Mouse (Mus musculus) midbrain, embryonic 13.5 days (tissue): ENCODE data around the gene Dbp. TPM values are rescaled to one million over a fixed set of nuclear protein-coding genes. Genes with fewer than 3 reads are reported as not detected.
"Not testable (repeated sequence)": the region's sequence is repeated elsewhere in the genome, so short reads cannot be mapped to it uniquely, and the experiment has no call there.

Experiments
- ATAC-seq: fragments of 200-750 bp; cut with Nextera tagmentation; 2 replicates; pipeline ENCODE4 v1.8.0; 2017; ENCODE audit warnings: mild to moderate bottlenecking, moderate TSS enrichment, moderate library complexity
- H3K27ac ChIP-seq: fragments of 300-500 bp; sonication (generic); 2 replicates; pipeline ENCODE4 v1.5.1; 2015; ENCODE audit warnings: inconsistent platforms, mild to moderate bottlenecking, moderate library complexity
- H3K27me3 ChIP-seq: fragments of 300-500 bp; sonication (generic); 2 replicates; pipeline ENCODE4 v1.6.1; 2015; ENCODE audit warnings: mild to moderate bottlenecking, inconsistent platforms
- H3K36me3 ChIP-seq: fragments of 300-500 bp; sonication (generic); 2 replicates; pipeline ENCODE4 v1.6.1; 2015; ENCODE audit warnings: mild to moderate bottlenecking, inconsistent platforms
- H3K4me1 ChIP-seq: fragments of 300-500 bp; sonication (generic); replicated peaks from 2 replicates; pipeline ENCODE4 v1.6.1; 2015; ENCODE audit warnings: inconsistent platforms
- H3K4me2 ChIP-seq: fragments of 300-500 bp; sonication (generic); replicated peaks from 2 replicates; pipeline ENCODE4 v1.6.1; 2015; ENCODE audit warnings: moderate library complexity, mild to moderate bottlenecking, inconsistent platforms
- H3K4me3 ChIP-seq: fragments of 300-500 bp; sonication (generic); replicated peaks from 2 replicates; pipeline ENCODE4 v1.5.1; 2015; ENCODE audit warnings: mild to moderate bottlenecking, inconsistent platforms
- H3K9ac ChIP-seq: fragments of 300-500 bp; sonication (generic); replicated peaks from 2 replicates; pipeline ENCODE4 v1.6.1; 2015; ENCODE audit warnings: mild to moderate bottlenecking, inconsistent platforms
- H3K9me3 ChIP-seq: fragments of 300-500 bp; sonication (generic); 2 replicates; pipeline ENCODE4 v1.6.1; 2016; ENCODE audit warnings: mild to moderate bottlenecking, inconsistent platforms
- WGBS: fragments of 180-500 bp; shearing (Covaris S2); methylation state at CpG from one replicate; pipeline ENCODE4 v1.1.7; 2015; 5-methylcytosine and 5-hydroxymethylcytosine counted together
- polyA plus RNA-seq: library from polyadenylated mRNA; unstranded; fragments of >200 nt; fragmentation: Nextera tagmentation; extraction: Ambion mirVana; gene quantifications from 2 replicates; pipeline ENCODE4 v1.2.1, GENCODE M21; 2015

Dbp gene
- polyA plus RNA-seq = 3.4 and 4.0 TPM in 2 replicates

DNA sequence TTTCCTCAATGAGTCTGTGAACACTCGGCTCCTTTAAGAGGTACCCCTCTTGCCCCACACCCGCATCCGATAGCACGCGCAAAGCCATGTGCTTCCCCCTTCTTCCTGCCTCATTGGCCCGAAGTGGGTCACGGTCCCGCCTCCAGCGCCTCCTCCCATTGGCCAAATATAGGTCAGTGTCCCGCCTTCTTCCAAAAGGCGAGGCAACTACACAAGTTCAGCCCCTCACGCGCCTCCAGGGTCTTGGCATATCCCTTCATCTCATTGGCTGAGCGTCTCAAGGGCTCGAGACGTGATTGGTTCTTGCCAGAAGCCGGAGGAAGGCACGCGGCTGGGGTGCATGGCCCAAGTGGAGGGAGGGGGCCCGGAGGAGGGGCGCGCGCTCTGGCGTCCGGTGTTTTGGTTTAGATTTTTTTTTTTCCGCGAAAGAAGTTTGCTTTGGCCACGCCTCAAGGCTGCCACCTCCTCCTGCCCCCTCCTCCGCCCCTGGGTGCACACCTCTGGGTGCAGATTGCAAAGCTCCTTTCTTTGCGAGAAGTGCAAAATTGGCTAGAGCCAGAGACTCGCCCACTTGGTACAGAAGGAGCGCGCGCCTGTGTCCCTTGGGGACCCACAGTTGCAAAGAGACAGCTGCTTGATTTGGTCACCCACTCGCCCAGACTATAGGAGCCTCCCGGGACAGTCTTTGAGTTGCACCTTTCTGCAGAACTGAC, at the start of gene Dbp:
Gene Dbp (plus strand): TSS at position 359 of the 713 bp plus-strand sequence.
- H3K4me1 ChIP-seq = peaks cover 90% of the 10 kb centered on the region
- no peaks in the 10 kb centered on the region for H3K9me3 ChIP-seq
- H3K36me3 ChIP-seq = peaks cover 2% of the 10 kb centered on the region
- H3K9ac ChIP-seq = peak within 1 kb of the TSS; percentile 80
- H3K27me3 ChIP-seq = peaks cover 6% of the 10 kb centered on the region; the same call in 1 of the 2 replicates
- under 1% methylated on average over 36 of the region's 36 CpGs for WGBS
- peak; percentile 81 for ATAC-seq
- H3K4me2 ChIP-seq = peak within 1 kb of the TSS; percentile 98
- H3K27ac ChIP-seq = peak within 1 kb of the TSS; percentile 93
- peak within 1 kb of the TSS; percentile 57 for H3K4me3 ChIP-seq

- no peak overlapping the region for H3K27ac ChIP-seq
- no peaks in the 10 kb centered on the region for H3K4me1 ChIP-seq
- H3K4me2 ChIP-seq = no peak overlapping the region
- no peaks in the 10 kb centered on the region for H3K36me3 ChIP-seq
- H3K9ac ChIP-seq = no peak overlapping the region
- WGBS = 86% methylated on average over 11 of the region's 11 CpGs
- H3K27me3 ChIP-seq = no peaks in the 10 kb centered on the region
- no peak for ATAC-seq
- H3K4me3 ChIP-seq = no peak overlapping the region
- 0 out of 2 replicates have a peak, but pooled peaks cover 2% of the 10 kb centered on the region for H3K9me3 ChIP-seq
Observed at GRCm38 (mm10) chr7:45660746-45661478, 44.0 kb upstream of the Dbp start.

GRCm38 (mm10) chr7:45661702-45662101, 43.2 kb upstream of the Dbp start:
- H3K4me1 ChIP-seq, H3K9ac ChIP-seq, H3K27ac ChIP-seq, H3K36me3 ChIP-seq, H3K4me2 ChIP-seq, H3K4me3 ChIP-seq, H3K27me3 ChIP-seq, ATAC-seq, H3K9me3 ChIP-seq: not testable (repeated sequence)
- 88% methylated on average over 6 of the region's 6 CpGs for WGBS

GRCm38 (mm10) chr7:45665303-45666138, 39.4 kb upstream of the Dbp start:
- Histone ChIP-seq H3K36me3 (no peaks in the 10 kb centered on the region), H3K4me3 (no peak overlapping the region), H3K9ac (no peak overlapping the region), H3K4me2 (no peak overlapping the region), H3K27me3 (no peaks in the 10 kb centered on the region), H3K27ac (no peak overlapping the region), H3K4me1 (no peaks in the 10 kb centered on the region), H3K9me3 (no peaks in the 10 kb centered on the region)
- WGBS = 57% methylated on average over 13 of the region's 13 CpGs
- ATAC-seq = no peak

DNA sequence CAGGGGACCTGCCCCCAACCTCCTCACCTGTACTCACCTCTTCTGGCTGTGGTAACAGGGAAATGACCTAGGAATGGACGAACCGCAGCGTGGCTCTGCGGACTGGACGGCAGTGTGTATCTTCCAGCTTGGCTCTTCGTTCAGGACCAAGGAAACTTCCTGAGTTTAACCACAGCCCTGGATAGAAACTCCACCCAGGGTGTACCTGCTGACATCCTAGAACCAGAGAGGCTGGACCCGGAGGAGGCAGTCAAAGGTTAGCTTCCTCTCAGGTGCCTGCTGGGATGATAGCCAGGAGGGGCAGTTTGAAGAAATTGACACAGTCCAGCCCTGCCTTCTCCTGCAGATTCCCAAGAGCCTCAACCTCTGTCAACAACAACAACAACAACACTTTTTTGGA, 38.7 kb upstream of the Dbp start, which contains the start of gene Fut2:
Gene Fut2 (minus strand): TSS at position 234 of the 400 bp plus-strand sequence.
- Histone ChIP-seq H3K27me3 (no peaks in the 10 kb centered on the region), H3K9me3 (no peaks in the 10 kb centered on the region), H3K27ac (no peak within 1 kb of the TSS), H3K36me3 (no peaks in the 10 kb centered on the region), H3K4me3 (no peak within 1 kb of the TSS), H3K4me1 (no peaks in the 10 kb centered on the region), H3K4me2 (no peak within 1 kb of the TSS), H3K9ac (no peak within 1 kb of the TSS)
- 86% methylated on average over 7 of the region's 7 CpGs for WGBS
- ATAC-seq = no peak

DNA sequence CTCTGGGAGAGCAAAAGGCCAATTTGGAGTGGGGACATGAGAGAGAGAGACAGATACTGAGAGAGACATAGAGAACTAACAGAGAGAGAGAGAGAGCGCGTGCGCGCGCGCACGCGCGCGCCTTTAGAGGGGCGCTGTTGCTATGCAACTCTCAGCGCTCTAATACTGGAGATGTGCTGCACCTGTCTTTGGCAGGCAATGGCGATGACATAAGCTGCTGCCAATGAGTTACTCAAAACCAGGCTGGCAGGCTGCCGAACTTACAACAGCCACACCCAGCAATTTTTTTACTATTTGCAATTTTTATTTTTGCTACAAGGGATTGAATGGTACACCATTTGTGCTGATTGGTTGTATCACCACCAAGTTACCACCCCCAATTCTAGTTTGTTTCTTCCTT, 37.1 kb upstream of the Dbp start:
- H3K27me3 ChIP-seq = no peaks in the 10 kb centered on the region
- no peak overlapping the region for H3K4me3 ChIP-seq
- no peak for ATAC-seq
- H3K9ac ChIP-seq = no peak overlapping the region
- no peaks in the 10 kb centered on the region for H3K9me3 ChIP-seq
- no peaks in the 10 kb centered on the region for H3K36me3 ChIP-seq
- H3K4me1 ChIP-seq = no peaks in the 10 kb centered on the region
- WGBS = 75% methylated on average over 14 of the region's 14 CpGs
- H3K4me2 ChIP-seq = no peak overlapping the region
- no peak overlapping the region for H3K27ac ChIP-seq

GRCm38 (mm10) chr7:45668921-45669320, 36.0 kb upstream of the Dbp start:
- Histone ChIP-seq H3K9ac (no peak overlapping the region), H3K4me1 (no peaks in the 10 kb centered on the region), H3K27ac (no peak overlapping the region), H3K27me3 (no peaks in the 10 kb centered on the region), H3K36me3 (no peaks in the 10 kb centered on the region), H3K9me3 (no peaks in the 10 kb centered on the region), H3K4me3 (no peak overlapping the region), H3K4me2 (no peak overlapping the region)
- WGBS = 94% methylated on average over 9 of the region's 9 CpGs
- ATAC-seq = no peak

DNA sequence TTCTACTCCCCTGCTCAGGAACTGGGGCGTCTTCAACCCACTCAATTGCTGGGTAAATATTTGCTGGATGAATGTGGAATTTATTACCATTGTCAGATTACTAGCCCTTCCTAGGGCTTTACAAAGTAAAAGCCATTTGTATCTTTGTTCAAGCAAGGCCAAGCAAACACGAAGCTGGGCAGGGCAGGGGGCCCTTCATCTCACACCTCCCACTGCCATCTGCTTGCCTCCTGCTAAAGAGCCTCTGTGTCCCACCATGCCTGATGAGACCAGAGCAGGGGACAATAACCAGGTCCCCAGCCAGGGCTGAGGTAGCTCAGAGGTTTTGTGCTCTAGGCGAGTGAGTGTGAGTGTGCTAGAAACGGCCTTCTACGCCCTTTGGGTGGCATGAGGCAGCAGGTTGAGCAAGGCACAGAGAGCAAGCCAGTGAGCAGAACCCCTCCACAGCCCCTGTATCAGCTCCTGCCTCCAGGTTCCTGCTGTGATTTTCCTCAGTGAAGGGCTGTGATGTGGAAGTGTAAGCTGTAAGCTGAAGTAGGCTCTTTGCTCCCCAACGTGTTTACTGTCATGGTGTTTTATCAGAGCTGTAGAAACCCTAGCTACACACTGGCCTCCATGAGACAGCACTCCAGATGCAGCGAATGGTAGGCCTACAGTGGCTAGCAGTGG, 27.1 kb upstream of the Dbp start:
- Histone ChIP-seq H3K4me2 (no peak overlapping the region), H3K9me3 (no peaks in the 10 kb centered on the region), H3K9ac (no peak overlapping the region), H3K27me3 (no peaks in the 10 kb centered on the region), H3K4me3 (no peak overlapping the region), H3K36me3 (no peaks in the 10 kb centered on the region), H3K4me1 (peaks cover 7% of the 10 kb centered on the region; the same call in 1 of the 2 replicates), H3K27ac (no peak overlapping the region)
- 82% methylated on average over 7 of the region's 7 CpGs for WGBS
- no peak for ATAC-seq

- Histone ChIP-seq H3K9ac (no peak overlapping the region), H3K4me2 (no peak overlapping the region), H3K4me3 (no peak overlapping the region), H3K27me3 (no peaks in the 10 kb centered on the region), H3K9me3 (no peaks in the 10 kb centered on the region), H3K4me1 (peaks cover 11% of the 10 kb centered on the region), H3K27ac (no peak overlapping the region), H3K36me3 (no peaks in the 10 kb centered on the region)
- 94% methylated on average over 14 of the region's 14 CpGs for WGBS
- no peak for ATAC-seq
Observed at GRCm38 (mm10) chr7:45678513-45678912, 26.4 kb upstream of the Dbp start.

DNA sequence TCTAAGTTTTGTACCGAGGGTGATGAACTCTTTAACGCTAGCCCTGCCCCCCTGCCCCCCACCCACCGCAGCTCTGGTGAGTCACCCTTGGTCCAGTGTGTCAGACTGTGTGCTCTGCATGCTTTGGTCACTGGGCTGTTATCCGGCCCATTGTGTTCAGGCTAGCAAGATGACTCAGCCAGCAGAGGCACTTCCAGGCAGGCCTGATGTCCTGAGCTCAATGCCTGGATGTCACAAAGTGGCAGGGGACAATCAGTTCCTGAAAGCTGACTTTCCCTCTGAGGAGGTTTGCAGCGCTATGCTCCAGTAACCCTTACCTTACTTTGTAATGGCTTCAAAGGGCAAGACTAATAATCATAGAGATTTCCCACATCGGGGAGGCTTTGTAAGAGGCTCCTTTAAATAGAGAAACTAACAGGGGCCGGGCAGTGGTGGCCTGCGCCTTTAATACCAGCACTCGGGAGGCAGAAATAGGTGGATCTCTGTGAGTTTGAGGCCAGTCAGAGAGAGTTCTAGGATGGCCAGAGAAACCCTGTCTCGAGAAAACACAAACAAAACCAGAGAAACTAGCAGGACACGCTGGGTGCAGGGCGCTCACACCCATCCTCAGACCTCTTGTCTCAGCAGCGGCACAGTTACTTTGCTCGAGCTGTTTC, 24.8 kb upstream of the Dbp start:
- H3K9me3 ChIP-seq = no peaks in the 10 kb centered on the region
- no peak overlapping the region for H3K27ac ChIP-seq
- peaks cover 11% of the 10 kb centered on the region for H3K4me1 ChIP-seq
- no peaks in the 10 kb centered on the region for H3K36me3 ChIP-seq
- no peak overlapping the region for H3K4me2 ChIP-seq
- H3K9ac ChIP-seq = no peak overlapping the region
- 49% methylated on average over 14 of the region's 14 CpGs for WGBS
- ATAC-seq = no peak
- H3K27me3 ChIP-seq = no peaks in the 10 kb centered on the region
- H3K4me3 ChIP-seq = no peak overlapping the region

GRCm38 (mm10) chr7:45681046-45681736, 23.7 kb upstream of the Dbp start:
- Histone ChIP-seq H3K9me3 (no peaks in the 10 kb centered on the region), H3K4me1 (peaks cover 11% of the 10 kb centered on the region), H3K4me3 (no peak overlapping the region), H3K27ac (no peak overlapping the region), H3K36me3 (no peaks in the 10 kb centered on the region), H3K27me3 (no peaks in the 10 kb centered on the region), H3K4me2 (no peak overlapping the region), H3K9ac (no peak overlapping the region)
- no peak for ATAC-seq
- WGBS = 86% methylated on average over 8 of the region's 8 CpGs
